Mouse (Mus musculus) heart, embryonic 11.5 days (tissue): Measurements from ENCODE around the gene Npepps. TPM values are rescaled to one million over a fixed set of nuclear protein-coding genes. Genes with fewer than 3 reads are reported as not detected.

ENCODE experiments used
- ATAC-seq: fragments of 200-750 bp; cut with Nextera tagmentation; replicated peaks from 2 replicates; pipeline ENCODE4 v1.8.0; 2017; ENCODE audit warnings: moderate library complexity; ENCODE audit not compliant: insufficient number of reproducible peaks, low FRiP score, low TSS enrichment
- H3K27ac ChIP-seq: fragments of 300-500 bp; sonication (generic); 2 replicates; pipeline ENCODE4 v1.5.1; 2014; ENCODE audit warnings: mild to moderate bottlenecking, low read depth, low read length
- H3K27me3 ChIP-seq: fragments of 300-500 bp; sonication (generic); 2 replicates; pipeline ENCODE4 v1.6.1; 2014; ENCODE audit warnings: mild to moderate bottlenecking, low read length, mixed read lengths; ENCODE audit not compliant: control insufficient read depth, insufficient read depth
- H3K36me3 ChIP-seq: fragments of 300-500 bp; sonication (generic); 2 replicates; pipeline ENCODE4 v1.6.1; 2014; ENCODE audit warnings: mild to moderate bottlenecking, low read length, moderate library complexity, mixed read lengths; ENCODE audit not compliant: control insufficient read depth, insufficient read depth
- H3K4me1 ChIP-seq: fragments of 300-500 bp; sonication (generic); 2 replicates; pipeline ENCODE4 v1.6.1; 2014; ENCODE audit warnings: low read length; ENCODE audit not compliant: control insufficient read depth, insufficient read depth
- H3K4me2 ChIP-seq: fragments of 300-500 bp; sonication (generic); 2 replicates; pipeline ENCODE4 v1.6.1; 2014; ENCODE audit warnings: mild to moderate bottlenecking, moderate library complexity
- H3K4me3 ChIP-seq: fragments of 300-500 bp; sonication (generic); 2 replicates; pipeline ENCODE4 v1.5.1; 2014; ENCODE audit warnings: low read depth, low read length
- H3K9ac ChIP-seq: fragments of 300-500 bp; sonication (generic); 2 replicates; pipeline ENCODE4 v1.6.1; 2014; ENCODE audit warnings: mild to moderate bottlenecking, low read depth, low read length, moderate library complexity
- H3K9me3 ChIP-seq: fragments of 300-500 bp; sonication (generic); replicated peaks from 2 replicates; pipeline ENCODE4 v1.6.1; 2016; ENCODE audit warnings: low read length; ENCODE audit not compliant: control insufficient read depth
- WGBS: fragments of 180-500 bp; shearing (Covaris S2); extraction: QIAGEN DNeasy Blood & Tissue Kit; methylation state at CpG from one replicate; pipeline ENCODE4 v1.1.7; 2014; ENCODE audit not compliant: insufficient replicate concordance; 5-methylcytosine and 5-hydroxymethylcytosine counted together
- polyA plus RNA-seq: library from polyadenylated mRNA; unstranded; fragments of >200 nt; fragmentation: Nextera tagmentation; extraction: Ambion mirVana; gene quantifications from 2 replicates; pipeline ENCODE4 v1.2.1, GENCODE M21; 2014

The Npepps gene
- polyA plus RNA-seq, 1 experiment from 2014 or later: 78.0 TPM

DNA sequence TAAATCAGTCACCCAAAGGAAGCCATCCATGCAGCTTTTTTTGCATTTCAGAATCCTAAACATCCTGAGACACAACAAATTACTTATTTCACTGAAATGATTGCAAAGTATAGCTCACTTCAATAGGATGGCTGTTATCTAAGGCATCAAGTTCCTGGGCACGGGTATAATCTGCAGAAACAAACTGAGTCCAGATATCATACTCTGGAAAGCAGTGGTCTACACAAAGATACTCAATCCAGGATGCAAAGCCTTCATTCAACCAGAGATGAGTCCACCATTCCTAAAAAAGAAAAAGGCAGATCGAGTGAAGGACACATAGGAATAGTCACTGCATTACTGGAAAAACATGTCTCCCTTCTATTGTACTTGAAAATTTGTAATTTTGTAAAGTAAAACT is 42.5 kb downstream of the Npepps start:
- H3K4me1 ChIP-seq: no peaks in the 10 kb centered on the region
- H3K9me3 ChIP-seq: no peaks in the 10 kb centered on the region
- 86% methylated on average over 2 of the region's 2 CpGs for WGBS
- peaks cover 22% of the 10 kb centered on the region for H3K36me3 ChIP-seq
- H3K9ac ChIP-seq: no peak overlapping the region
- no peak for ATAC-seq
- H3K27me3 ChIP-seq: no peaks in the 10 kb centered on the region
- no peak overlapping the region for H3K4me2 ChIP-seq
- H3K27ac ChIP-seq: no peak overlapping the region
- H3K4me3 ChIP-seq: no peak overlapping the region

GRCm38 (mm10) chr11:97232436-97232835 is 48.0 kb downstream of the Npepps start:
- Histone ChIP-seq H3K9ac (no peak overlapping the region), H3K36me3 (peaks cover 27% of the 10 kb centered on the region), H3K4me2 (no peak overlapping the region), H3K27me3 (no peaks in the 10 kb centered on the region), H3K9me3 (no peaks in the 10 kb centered on the region), H3K4me3 (no peak overlapping the region), H3K27ac (no peak overlapping the region), H3K4me1 (no peaks in the 10 kb centered on the region)
- ATAC-seq: no peak
- 90% methylated on average over 5 of the region's 5 CpGs for WGBS

- ATAC-seq: no peak
- Histone ChIP-seq H3K27ac (no peak overlapping the region), H3K4me3 (no peak overlapping the region), H3K9ac (no peak overlapping the region), H3K4me2 (no peak overlapping the region), H3K9me3 (no peaks in the 10 kb centered on the region), H3K36me3 (peaks cover 23% of the 10 kb centered on the region), H3K4me1 (no peaks in the 10 kb centered on the region), H3K27me3 (no peaks in the 10 kb centered on the region)
- WGBS: 86% methylated on average over 2 of the region's 2 CpGs
Observed at GRCm38 (mm10) chr11:97229396-97229795, 51.0 kb downstream of the Npepps start.

GRCm38 (mm10) chr11:97228985-97229384 is 51.5 kb downstream of the Npepps start:
- peaks cover 22% of the 10 kb centered on the region for H3K36me3 ChIP-seq
- no peak overlapping the region for H3K27ac ChIP-seq
- no peak overlapping the region for H3K4me2 ChIP-seq
- H3K4me3 ChIP-seq: no peak overlapping the region
- no peak for ATAC-seq
- H3K9me3 ChIP-seq: no peaks in the 10 kb centered on the region
- no peaks in the 10 kb centered on the region for H3K4me1 ChIP-seq
- H3K9ac ChIP-seq: no peak overlapping the region
- 88% methylated on average over 7 of the region's 7 CpGs for WGBS
- no peaks in the 10 kb centered on the region for H3K27me3 ChIP-seq

GRCm38 (mm10) chr11:97226131-97226530 is 54.3 kb downstream of the Npepps start:
- 97% methylated on average over 1 of the region's 1 CpGs for WGBS
- Histone ChIP-seq H3K9me3 (no peaks in the 10 kb centered on the region), H3K4me1 (no peaks in the 10 kb centered on the region), H3K4me2 (no peak overlapping the region), H3K9ac (no peak overlapping the region), H3K36me3 (peaks cover 21% of the 10 kb centered on the region), H3K27ac (no peak overlapping the region), H3K27me3 (no peaks in the 10 kb centered on the region), H3K4me3 (no peak overlapping the region)
- no peak for ATAC-seq

DNA sequence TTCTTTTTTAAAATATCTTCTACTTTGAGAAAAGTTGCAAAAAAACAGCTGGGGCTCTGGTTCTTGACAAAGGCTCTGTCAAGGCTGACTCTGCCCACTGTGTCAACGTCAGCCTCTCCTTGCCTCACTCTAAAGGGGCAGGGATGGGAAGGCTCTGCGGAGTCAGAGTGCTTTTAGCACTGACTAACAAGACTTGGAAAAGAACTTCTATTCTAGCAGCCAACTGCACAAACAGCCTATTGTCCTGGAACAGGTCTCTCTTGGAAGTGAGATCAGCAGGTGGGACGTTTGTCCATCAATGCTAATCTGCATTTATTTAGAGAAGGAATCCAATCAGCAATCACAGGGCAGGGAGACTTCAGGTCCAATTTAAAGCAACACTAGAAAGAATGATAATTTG is 57.0 kb downstream of the Npepps start:
- H3K4me3 ChIP-seq: no peak overlapping the region
- 79% methylated on average over 3 of the region's 3 CpGs for WGBS
- peaks cover 15% of the 10 kb centered on the region for H3K36me3 ChIP-seq
- no peak for ATAC-seq
- H3K4me2 ChIP-seq: no peak overlapping the region
- H3K9me3 ChIP-seq: no peaks in the 10 kb centered on the region
- H3K9ac ChIP-seq: no peak overlapping the region
- peaks cover 13% of the 10 kb centered on the region for H3K4me1 ChIP-seq
- H3K27ac ChIP-seq: no peak overlapping the region
- H3K27me3 ChIP-seq: no peaks in the 10 kb centered on the region

DNA sequence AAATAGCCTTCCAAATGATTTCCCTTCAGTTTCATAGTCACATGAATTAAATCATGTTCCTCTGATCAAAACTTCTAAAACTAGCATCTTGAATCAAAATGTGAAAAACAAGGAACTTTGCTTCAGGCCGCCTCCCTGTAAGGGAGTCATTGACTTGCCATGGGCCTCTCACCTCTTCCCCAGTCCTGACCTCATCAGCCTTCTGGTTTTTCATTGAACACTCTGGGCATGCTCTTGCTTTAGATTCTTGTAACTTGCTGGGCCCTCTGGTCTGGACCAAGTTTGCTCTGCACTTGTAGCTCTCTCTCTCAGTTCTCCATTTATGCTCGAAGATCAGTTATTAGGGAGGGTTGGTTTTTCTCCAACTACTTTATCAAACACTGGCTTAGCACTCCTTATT is 58.8 kb downstream of the Npepps start:
- H3K27me3 ChIP-seq: no peaks in the 10 kb centered on the region
- WGBS: 91% methylated on average over 2 of the region's 2 CpGs
- H3K4me3 ChIP-seq: no peak overlapping the region
- peaks cover 27% of the 10 kb centered on the region for H3K36me3 ChIP-seq
- H3K9me3 ChIP-seq: no peaks in the 10 kb centered on the region
- H3K4me2 ChIP-seq: no peak overlapping the region
- H3K9ac ChIP-seq: no peak overlapping the region
- H3K4me1 ChIP-seq: peaks cover 13% of the 10 kb centered on the region
- H3K27ac ChIP-seq: no peak overlapping the region
- no peak for ATAC-seq

GRCm38 (mm10) chr11:97220211-97220610 is 60.2 kb downstream of the Npepps start:
- ATAC-seq: no peak
- Histone ChIP-seq H3K4me2 (no peak overlapping the region), H3K4me1 (peaks cover 13% of the 10 kb centered on the region), H3K27ac (peak overlapping the region; percentile 15; the same call in 1 of the 2 replicates), H3K9ac (no peak overlapping the region), H3K36me3 (peaks cover 32% of the 10 kb centered on the region), H3K27me3 (no peaks in the 10 kb centered on the region), H3K4me3 (no peak overlapping the region), H3K9me3 (no peaks in the 10 kb centered on the region)
- 67% methylated on average over 3 of the region's 3 CpGs for WGBS

GRCm38 (mm10) chr11:97214411-97214810 is 66.0 kb downstream of the Npepps start:
- H3K4me2 ChIP-seq: no peak overlapping the region
- ATAC-seq: no peak
- H3K27ac ChIP-seq: no peak overlapping the region
- H3K9me3 ChIP-seq: no peaks in the 10 kb centered on the region
- no peaks in the 10 kb centered on the region; the same call in 1 of the 2 replicates for H3K4me1 ChIP-seq
- no peaks in the 10 kb centered on the region for H3K27me3 ChIP-seq
- no peak overlapping the region for H3K9ac ChIP-seq
- no peak overlapping the region for H3K4me3 ChIP-seq
- peaks cover 45% of the 10 kb centered on the region for H3K36me3 ChIP-seq
- WGBS: 92% methylated on average over 5 of the region's 5 CpGs
